Mouse (Mus musculus) skeletal muscle tissue, postnatal 0 days (tissue): ENCODE measurements around the gene Slc47a2. TPM values are rescaled to one million over a fixed set of nuclear protein-coding genes. Genes with fewer than 3 reads are reported as not detected.

Source experiments
- polyA plus RNA-seq: library from polyadenylated mRNA; unstranded; fragments of >200 nt; fragmentation: Nextera tagmentation; extraction: Ambion mirVana; gene quantifications from 2 replicates; pipeline ENCODE4 v1.2.1, GENCODE M21; 2015

Gene Slc47a2
- not detected in 2 replicates for polyA plus RNA-seq

GRCm38 (mm10) chr11:61342505-61343420, at the start of gene Slc47a2:
Gene Slc47a2, minus strand, starts transcription at chr11:61342860.

GRCm38 (mm10) chr11:61377881-61378613, 35.4 kb upstream of the Slc47a2 start, which contains the start of gene Slc47a1:
Gene Slc47a1, minus strand, starts transcription at chr11:61378345.

GRCm38 (mm10) chr11:61266551-61267533, 75.8 kb downstream of the Slc47a2 start, which contains the start of gene Aldh3a2:
Gene Aldh3a2, minus strand, starts transcription at chr11:61267464.

Other genes starting within 250 kb of the Slc47a2 start
- 1.3 and 2.8 TPM in 2 replicates for gene Tnfrsf13b, start 216.1 kb downstream of the Slc47a2 start, polyA plus RNA-seq
- gene Usp22, start 167.8 kb downstream of the Slc47a2 start, polyA plus RNA-seq: 28.5 and 31.9 TPM in 2 replicates
- 0.12 and 0.32 TPM in 2 replicates for gene Aldh3a1, start 135.3 kb downstream of the Slc47a2 start, polyA plus RNA-seq
- 14.6 and 17.4 TPM in 2 replicates for gene Aldh3a2, start 75.4 kb downstream of the Slc47a2 start, polyA plus RNA-seq
- gene Slc47a1, start 35.5 kb upstream of the Slc47a2 start, polyA plus RNA-seq: 7.1 TPM in 2 replicates
- 0.13 and 0.18 TPM in 2 replicates for gene Rnf112, start 111.3 kb upstream of the Slc47a2 start, polyA plus RNA-seq
- gene Mfap4, start 142.6 kb upstream of the Slc47a2 start, polyA plus RNA-seq: 169 and 222 TPM in 2 replicates
- 13.6 and 15.2 TPM in 2 replicates for gene Mapk7, start 151.5 kb upstream of the Slc47a2 start, polyA plus RNA-seq
- 5.8 and 5.9 TPM in 2 replicates for gene B9d1, start 162.3 kb upstream of the Slc47a2 start, polyA plus RNA-seq
- gene Epn2, start 236.8 kb upstream of the Slc47a2 start, polyA plus RNA-seq: 12.8 and 14.8 TPM in 2 replicates